Mouse (Mus musculus): ENCODE measurements at regions not wholly inside any gene's neighbourhood (a gene's known extent, or its start where the extent isn't known, plus 50 kb on each side); places are given as distances from the start of the nearest gene placed in this dataset.

DNA sequence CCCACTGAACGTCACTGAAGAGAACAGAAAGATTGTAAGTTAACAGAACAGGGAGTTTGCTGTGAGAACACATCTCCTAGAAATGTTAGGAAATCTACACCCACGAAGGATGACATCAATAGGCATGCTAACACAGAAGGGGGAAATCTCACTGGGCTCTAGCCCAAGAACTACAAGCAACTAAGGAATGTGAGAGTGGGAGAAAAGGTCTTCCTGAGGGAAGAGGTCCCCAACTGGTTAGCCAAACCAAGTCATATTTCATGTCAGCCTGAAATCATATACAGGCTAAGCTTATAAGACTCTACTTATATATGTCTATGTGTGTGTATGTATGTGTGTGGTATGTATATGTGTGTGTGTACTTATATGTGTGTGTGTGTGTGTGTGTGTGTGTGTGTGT, 118.9 kb upstream of the Pappa2 start:
- TF ChIP-seq CTCF (IDR thresholded peaks at IDR 0.05; ENCODE audit: insufficient read depth, low read length) (no peak), POLR2A (IDR thresholded peaks at IDR 0.05; ENCODE audit: borderline replicate concordance, extremely low read depth, low read depth, low read length) (no peak)

Data from lung, adult 2 months (tissue).